Mouse (Mus musculus): ENCODE measurements around the gene AU021092.

- peak; percentile 60; the same call in 1 of the 2 replicates for TF ChIP-seq POLR2A (IDR thresholded peaks at IDR 0.05; ENCODE audit: insufficient read depth, low read depth, low read length)
- TF ChIP-seq CTCF (IDR thresholded peaks at IDR 0.05): peak; percentile 92
- TF ChIP-seq EP300 (IDR thresholded peaks at IDR 0.05; ENCODE audit: insufficient read depth, low read depth, low read length): 0 out of 2 replicates have a peak, but pooled peaks have one; percentile 15
Measured at GRCm38 (mm10) chr16:5255779-5256496, 33.8 kb upstream of the AU021092 start, which contains the start of gene Eef2kmt.
